Mouse (Mus musculus) splenic B cell, adult 2 months (primary cell): ENCODE data around the gene Olfr1153.

Experiments used
- DNase-seq: peaks from one replicate; pipeline ENCODE4 v3.0.0-alpha.2; 2011; ENCODE audit warnings: low read depth, low spot score
- H3K27me3 ChIP-seq: 2 replicates; pipeline ENCODE4 v1.6.1; 2012; ENCODE audit warnings: mild to moderate bottlenecking, low read length, moderate library complexity, mixed read lengths; ENCODE audit not compliant: control insufficient read depth, poor library complexity, insufficient read depth, severe bottlenecking
- H3K36me3 ChIP-seq: 2 replicates; pipeline ENCODE4 v1.6.1; 2012; ENCODE audit warnings: mild to moderate bottlenecking, low read length, moderate library complexity, mixed read lengths; ENCODE audit not compliant: control insufficient read depth, poor library complexity, insufficient read depth, severe bottlenecking

The Olfr1153 gene

GRCm38 (mm10) chr2:87894662-87895061 is at the start of gene Olfr1153:
Gene Olfr1153, plus strand, starts transcription at chr2:87894962.
- no peaks in the 10 kb centered on the region for H3K27me3 ChIP-seq
- no peaks in the 10 kb centered on the region for H3K36me3 ChIP-seq
- DNase-seq = no peak

- Histone ChIP-seq H3K27me3 (no peaks in the 10 kb centered on the region), H3K36me3 (no peaks in the 10 kb centered on the region)
- DNase-seq = no peak
Observed at GRCm38 (mm10) chr2:87855562-87855961, 39.2 kb upstream of the Olfr1153 start, which contains the start of gene Olfr1151. Gene Olfr1151, plus strand, starts transcription at chr2:87855862.

- H3K27me3 ChIP-seq = no peaks in the 10 kb centered on the region
- DNase-seq = no peak
Observed at GRCm38 (mm10) chr2:87866192-87866591, 28.6 kb upstream of the Olfr1153 start, which contains the start of gene Olfr1152. Gene Olfr1152, plus strand, starts transcription at chr2:87866492.

GRCm38 (mm10) chr2:87905066-87905465 is 10.3 kb downstream of the Olfr1153 start, which contains the start of gene Olfr1154:
Gene Olfr1154, minus strand, starts transcription at chr2:87905166.
- Histone ChIP-seq H3K27me3 (no peaks in the 10 kb centered on the region), H3K36me3 (no peaks in the 10 kb centered on the region)
- no peak for DNase-seq

More at GRCm38 (mm10) chr2:87866192-87866591, 28.6 kb upstream of the Olfr1153 start, which contains the start of gene Olfr1152:
- H3K36me3 ChIP-seq = no peaks in the 10 kb centered on the region

GRCm38 (mm10) chr2:87945037-87945436 is 50.3 kb downstream of the Olfr1153 start, which contains the start of gene Olfr1155:
Gene Olfr1155, minus strand, starts transcription at chr2:87945137.
- Histone ChIP-seq H3K36me3 (no peaks in the 10 kb centered on the region), H3K27me3 (no peaks in the 10 kb centered on the region)
- DNase-seq = no peak
